Mouse (Mus musculus): ENCODE measurements around the gene Zfp830. TPM values are rescaled to one million over a fixed set of nuclear protein-coding genes. Genes with fewer than 3 reads are reported as not detected.

The Zfp830 gene
- polyA plus RNA-seq, 1 experiment from 2014 or later, result 39.2 TPM

DNA sequence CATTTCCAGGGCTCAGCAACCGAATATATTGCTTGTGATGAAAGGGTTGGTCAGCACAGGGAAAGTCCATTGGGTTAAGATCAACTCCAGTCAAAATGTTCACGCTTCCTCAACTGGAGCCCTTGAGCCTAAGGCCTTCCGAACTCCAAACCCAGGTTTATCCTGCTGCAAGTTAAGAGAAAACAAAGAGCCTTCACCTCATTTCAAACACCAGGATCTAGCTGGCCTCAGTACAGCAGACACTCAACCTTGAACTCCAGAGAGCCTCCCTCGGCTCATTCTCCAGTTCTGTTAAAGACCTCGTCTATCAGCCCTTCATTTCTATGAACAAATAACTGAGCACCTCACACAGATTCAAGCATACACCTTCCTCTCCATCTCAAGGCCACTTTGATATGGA is 16.0 kb downstream of the Zfp830 start:
- H3K27ac ChIP-seq, result no peak overlapping the region
- H3K27me3 ChIP-seq, result no peaks in the 10 kb centered on the region
- H3K4me3 ChIP-seq, result peak overlapping the region; percentile 87
- peaks cover 20% of the 10 kb centered on the region for H3K36me3 ChIP-seq
- H3K9me3 ChIP-seq, result no peaks in the 10 kb centered on the region
- peak overlapping the region; percentile 95 for H3K9ac ChIP-seq
- H3K4me2 ChIP-seq (replicated peaks), result peak overlapping the region; percentile 79
- H3K4me1 ChIP-seq, result peaks cover 19% of the 10 kb centered on the region
- 57% methylated on average over 5 of the region's 5 CpGs for WGBS
- ATAC-seq (ENCODE audit: low FRiP score, low read depth), result no peak

DNA sequence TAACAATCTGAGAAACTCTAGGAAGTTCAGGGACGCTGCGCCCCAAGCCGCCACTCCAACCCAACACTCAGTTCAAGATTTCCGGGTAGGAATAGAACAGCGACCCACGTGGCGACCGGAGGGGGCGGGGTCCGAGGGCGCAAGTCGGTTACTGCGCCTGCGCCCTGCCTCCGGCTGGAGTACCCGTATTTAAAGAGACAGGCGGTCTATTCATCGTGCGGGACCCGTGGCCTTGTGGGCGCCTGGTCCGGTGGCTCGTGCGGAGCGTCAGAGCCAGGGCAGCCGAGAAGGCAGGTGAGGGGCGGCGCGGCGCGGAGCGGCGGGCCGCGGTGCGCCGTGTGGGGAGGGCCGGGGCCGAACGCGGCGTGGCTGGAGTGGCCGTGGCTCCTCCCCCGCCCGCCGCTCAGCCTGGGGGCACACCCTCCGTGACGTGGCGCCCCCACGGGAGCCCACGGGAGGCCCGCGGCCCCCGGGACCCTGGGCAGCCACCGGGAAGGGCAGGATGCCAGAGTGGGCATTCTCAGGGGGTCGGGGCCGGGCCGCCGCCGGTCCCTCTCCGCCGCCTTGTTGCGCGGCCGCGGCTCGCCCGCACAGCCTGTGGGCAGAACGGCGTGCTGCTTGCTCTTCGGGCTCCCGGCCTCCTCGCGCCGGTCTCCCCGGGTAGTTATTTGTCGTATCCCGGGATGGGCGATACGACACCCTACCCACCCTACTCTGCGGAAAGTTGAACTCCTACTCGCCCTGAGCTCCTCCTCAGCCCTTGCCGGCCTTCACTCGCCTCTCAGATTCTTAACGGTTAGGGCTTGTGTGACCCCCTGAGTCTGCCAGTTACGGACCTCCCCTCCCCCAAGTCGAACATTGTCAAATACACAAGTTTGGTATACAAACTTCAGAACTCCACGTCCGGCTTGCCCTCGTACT is 17.1 kb downstream of the Zfp830 start, which contains the start of gene Lig3:
Gene Lig3 (plus strand): TSS at position 126 of the 921 bp plus-strand sequence.
- peak; percentile 95 for ATAC-seq (ENCODE audit: low FRiP score, low read depth)
- Histone ChIP-seq H3K27ac (peak within 1 kb of the TSS; percentile 96), H3K4me1 (peaks cover 19% of the 10 kb centered on the region), H3K36me3 (peaks cover 31% of the 10 kb centered on the region), H3K27me3 (no peaks in the 10 kb centered on the region), H3K4me3 (peak within 1 kb of the TSS; percentile 87), H3K4me2 (replicated peaks) (peak within 1 kb of the TSS; percentile 79), H3K9me3 (no peaks in the 10 kb centered on the region), H3K9ac (peak within 1 kb of the TSS; percentile 95)
- under 1% methylated on average over 81 of the region's 90 CpGs for WGBS

DNA sequence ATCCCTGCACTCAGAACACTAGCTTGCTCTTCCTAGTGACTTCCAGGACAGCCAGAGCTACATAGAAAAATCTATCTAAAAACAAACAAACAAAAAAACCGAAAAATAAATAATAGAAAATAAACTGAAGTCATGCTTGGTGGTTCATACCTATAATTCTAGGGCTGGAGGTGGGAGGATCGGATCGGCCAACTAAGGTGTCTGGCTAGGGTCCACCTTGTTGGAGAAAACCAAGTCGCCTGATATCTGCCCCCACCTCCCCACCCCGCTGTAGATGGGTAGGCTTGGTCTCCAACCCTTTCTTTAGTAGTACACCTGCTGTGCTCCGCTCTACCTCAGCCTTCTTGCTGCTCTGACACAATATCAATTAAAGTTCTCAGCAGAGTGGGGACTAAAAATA is 18.1 kb downstream of the Zfp830 start:
- peak overlapping the region; percentile 95 for H3K9ac ChIP-seq
- peak overlapping the region; percentile 96; the same call in 1 of the 2 replicates for H3K27ac ChIP-seq
- H3K4me2 ChIP-seq (replicated peaks), result peak overlapping the region; percentile 79
- no peak for ATAC-seq (ENCODE audit: low FRiP score, low read depth)
- H3K4me1 ChIP-seq, result peaks cover 19% of the 10 kb centered on the region
- no peaks in the 10 kb centered on the region for H3K27me3 ChIP-seq
- 48% methylated on average over 6 of the region's 6 CpGs for WGBS
- peak overlapping the region; percentile 87 for H3K4me3 ChIP-seq
- peaks cover 40% of the 10 kb centered on the region for H3K36me3 ChIP-seq
- no peaks in the 10 kb centered on the region for H3K9me3 ChIP-seq

DNA sequence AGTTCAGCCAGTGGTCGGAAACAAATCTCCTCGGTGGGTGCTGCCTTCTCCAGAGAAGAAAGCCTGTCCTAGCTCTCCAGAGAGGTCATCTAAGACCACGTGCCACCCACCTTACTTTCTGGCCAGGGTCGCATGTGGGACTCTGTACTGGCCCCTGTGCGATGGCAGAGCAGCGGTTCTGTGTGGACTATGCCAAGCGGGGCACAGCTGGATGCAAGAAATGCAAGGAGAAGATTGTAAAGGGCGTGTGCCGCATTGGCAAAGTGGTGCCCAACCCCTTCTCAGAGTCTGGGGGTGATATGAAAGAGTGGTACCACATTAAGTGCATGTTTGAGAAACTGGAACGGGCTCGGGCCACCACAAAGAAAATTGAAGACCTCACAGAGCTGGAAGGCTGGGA is 19.3 kb downstream of the Zfp830 start:
- WGBS, result 92% methylated on average over 11 of the region's 11 CpGs
- H3K9me3 ChIP-seq, result no peaks in the 10 kb centered on the region
- no peak overlapping the region for H3K4me2 ChIP-seq (replicated peaks)
- no peak overlapping the region for H3K4me3 ChIP-seq
- peaks cover 52% of the 10 kb centered on the region for H3K36me3 ChIP-seq
- H3K27me3 ChIP-seq, result no peaks in the 10 kb centered on the region
- no peak for ATAC-seq (ENCODE audit: low FRiP score, low read depth)
- H3K4me1 ChIP-seq, result peaks cover 19% of the 10 kb centered on the region
- no peak overlapping the region for H3K9ac ChIP-seq
- no peak overlapping the region for H3K27ac ChIP-seq

DNA sequence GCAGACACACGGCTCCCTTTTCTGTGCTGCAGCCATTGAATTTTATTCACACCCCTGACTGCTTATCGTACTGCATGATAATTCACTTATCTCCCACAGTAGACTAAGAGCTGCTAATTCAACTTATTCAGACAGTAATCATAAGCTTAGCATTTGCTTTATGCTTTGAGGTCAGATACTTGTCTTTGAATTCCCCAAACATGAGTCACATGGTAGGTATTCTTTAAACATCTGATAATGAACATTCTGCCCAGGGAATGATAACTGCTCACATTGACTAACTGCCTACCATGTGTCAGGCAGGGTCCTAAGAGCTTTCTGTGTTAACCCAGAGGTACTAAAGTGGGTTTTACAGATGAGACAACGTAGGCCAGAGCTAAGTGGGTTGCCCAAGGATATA is 42.5 kb downstream of the Zfp830 start:
- Histone ChIP-seq H3K9ac (no peak overlapping the region), H3K4me1 (no peaks in the 10 kb centered on the region), H3K4me2 (replicated peaks) (no peak overlapping the region), H3K36me3 (peaks cover 60% of the 10 kb centered on the region), H3K4me3 (no peak overlapping the region), H3K27ac (no peak overlapping the region), H3K27me3 (no peaks in the 10 kb centered on the region), H3K9me3 (no peaks in the 10 kb centered on the region)
- no peak for ATAC-seq (ENCODE audit: low FRiP score, low read depth)
- WGBS, result 82% methylated on average over 3 of the region's 3 CpGs

DNA sequence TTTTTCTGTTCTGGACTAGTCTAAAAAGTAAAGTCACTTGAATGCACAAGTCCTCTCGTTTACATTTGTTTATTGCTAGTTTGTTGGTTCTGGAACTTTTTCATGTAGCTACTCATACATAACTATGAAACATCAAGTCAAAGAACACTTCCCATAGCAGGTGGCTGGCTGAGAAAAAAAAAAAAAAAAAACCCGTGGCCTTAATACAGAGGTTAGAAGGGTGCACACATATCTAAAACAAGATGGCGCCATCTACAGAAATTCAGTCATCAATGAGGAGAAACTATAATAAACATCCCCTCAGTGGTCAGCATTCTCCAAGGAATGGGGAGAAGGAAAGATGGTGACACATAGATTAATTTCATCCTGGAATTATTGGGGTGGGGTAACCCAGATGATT is 43.2 kb downstream of the Zfp830 start:
- Histone ChIP-seq H3K27ac (no peak overlapping the region), H3K9me3 (no peaks in the 10 kb centered on the region), H3K4me1 (0 out of 2 replicates have a peak, but pooled peaks cover 2% of the 10 kb centered on the region), H3K4me2 (replicated peaks) (no peak overlapping the region), H3K27me3 (no peaks in the 10 kb centered on the region), H3K4me3 (no peak overlapping the region), H3K36me3 (peaks cover 58% of the 10 kb centered on the region), H3K9ac (no peak overlapping the region)
- 81% methylated on average over 3 of the region's 3 CpGs for WGBS
- no peak for ATAC-seq (ENCODE audit: low FRiP score, low read depth)

DNA sequence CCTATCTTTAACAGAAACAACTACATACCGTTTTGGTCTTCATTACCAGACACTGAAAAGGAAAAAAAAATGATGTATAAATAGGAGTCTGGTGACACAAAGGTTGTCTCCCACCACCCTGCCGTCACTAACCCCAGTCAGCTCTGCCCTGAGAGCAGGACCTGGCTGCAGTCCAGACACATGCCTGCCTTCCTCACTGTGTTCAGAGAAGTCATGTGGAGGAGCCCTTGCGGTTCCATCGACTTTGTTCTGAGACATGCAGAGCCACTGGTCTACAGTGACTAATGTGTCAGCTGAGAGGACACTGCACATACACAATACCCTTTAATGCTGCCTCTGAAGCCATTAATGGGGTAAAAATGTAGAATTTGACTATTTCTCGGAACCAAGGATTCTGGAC is 44.3 kb downstream of the Zfp830 start:
- ATAC-seq (ENCODE audit: low FRiP score, low read depth), result no peak
- Histone ChIP-seq H3K27ac (no peak overlapping the region), H3K27me3 (no peaks in the 10 kb centered on the region), H3K4me3 (no peak overlapping the region), H3K4me2 (replicated peaks) (no peak overlapping the region), H3K9me3 (no peaks in the 10 kb centered on the region), H3K36me3 (peaks cover 49% of the 10 kb centered on the region), H3K9ac (no peak overlapping the region), H3K4me1 (peaks cover 7% of the 10 kb centered on the region; the same call in 1 of the 2 replicates)
- 83% methylated on average over 5 of the region's 5 CpGs for WGBS

Other genes starting within 250 kb of the Zfp830 start
- gene Cct6b, start within 50 bp of the Zfp830 start, polyA plus RNA-seq (2015; fragmentation: Nextera tagmentation; extraction: Ambion mirVana), result 0.31 and 0.46 TPM in 2 replicates
- gene Lig3, start 16.8 kb downstream of the Zfp830 start, polyA plus RNA-seq (2015; fragmentation: Nextera tagmentation; extraction: Ambion mirVana), result 33.9 and 34.2 TPM in 2 replicates
- gene Rffl, start 106.9 kb downstream of the Zfp830 start, polyA plus RNA-seq (2015; fragmentation: Nextera tagmentation; extraction: Ambion mirVana), result 12.3 and 14.7 TPM in 2 replicates
- gene Rad51d, start 126.3 kb downstream of the Zfp830 start, polyA plus RNA-seq (2015; fragmentation: Nextera tagmentation; extraction: Ambion mirVana), result 9.5 and 12.6 TPM in 2 replicates
- 0.19 and 0.23 TPM in 2 replicates for gene Fndc8, start 127.8 kb downstream of the Zfp830 start, polyA plus RNA-seq (2015; fragmentation: Nextera tagmentation; extraction: Ambion mirVana)
- gene Nle1, start 144.1 kb downstream of the Zfp830 start, polyA plus RNA-seq (2015; fragmentation: Nextera tagmentation; extraction: Ambion mirVana), result 39.5 and 41.3 TPM in 2 replicates
- 18.2 and 20.0 TPM in 2 replicates for gene Unc45b, start 146.2 kb downstream of the Zfp830 start, polyA plus RNA-seq (2015; fragmentation: Nextera tagmentation; extraction: Ambion mirVana)
- 1.0 and 1.3 TPM in 2 replicates for gene Slfn5, start 187.0 kb downstream of the Zfp830 start, polyA plus RNA-seq (2015; fragmentation: Nextera tagmentation; extraction: Ambion mirVana)
- gene Slfn9, start 227.5 kb downstream of the Zfp830 start, polyA plus RNA-seq (2015; fragmentation: Nextera tagmentation; extraction: Ambion mirVana), result 14.4 and 17.1 TPM in 2 replicates